Mouse (Mus musculus): ENCODE measurements around the gene Mto1. TPM values are rescaled to one million over a fixed set of nuclear protein-coding genes. Genes with fewer than 3 reads are reported as not detected.

The Mto1 gene
- 27.8 and 29.5 TPM in 2 replicates for total RNA-seq (2021)
- long read RNA-seq, experiment 1, transcript Mto1-201 (12 exons, 2,366 nt): major isoform, 26 of 34 reads
- long read RNA-seq, experiment 1, partial matches to known transcripts: 0 of 34 reads
- long read RNA-seq, experiment 1, other reads (novel, unspliced or antisense): 7 of 34 reads
- long read RNA-seq, experiment 2, transcript Mto1-201 (12 exons, 2,366 nt): major isoform, 19 of 22 reads
- long read RNA-seq, experiment 2, partial matches to known transcripts: 1 of 22 reads
- long read RNA-seq, experiment 2, other reads (novel, unspliced or antisense): 1 of 22 reads

GRCm38 (mm10) chr9:78447973-78448873 is at the start of gene Mto1, which contains the start of gene Gm17324:
TSS of gene Mto1 (plus strand) at chr9:78448208.
TSS of gene Gm17324 (minus strand) at chr9:78448786.
- peak; percentile 95 for DNase-seq

DNA sequence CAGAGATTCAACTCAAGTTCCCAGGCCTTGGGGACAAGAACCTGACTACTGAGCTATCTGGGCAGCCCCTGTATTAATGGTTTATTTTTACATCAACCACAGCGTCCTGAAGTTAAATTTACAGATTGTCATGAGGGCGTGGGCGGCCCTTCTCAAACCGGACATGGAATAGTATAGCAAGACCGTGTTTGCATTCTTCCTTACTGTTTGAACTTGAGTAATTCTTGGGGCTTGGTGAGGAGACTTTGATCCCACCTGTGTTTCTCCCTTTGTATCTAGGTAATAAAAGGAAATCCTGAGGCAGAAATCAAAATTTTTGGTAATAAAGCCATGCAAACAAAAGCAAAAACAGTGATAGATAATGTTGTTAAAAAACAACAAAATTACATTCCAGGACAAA is 47.4 kb upstream of the Mto1 start:
- DNase-seq: no peak

DNA sequence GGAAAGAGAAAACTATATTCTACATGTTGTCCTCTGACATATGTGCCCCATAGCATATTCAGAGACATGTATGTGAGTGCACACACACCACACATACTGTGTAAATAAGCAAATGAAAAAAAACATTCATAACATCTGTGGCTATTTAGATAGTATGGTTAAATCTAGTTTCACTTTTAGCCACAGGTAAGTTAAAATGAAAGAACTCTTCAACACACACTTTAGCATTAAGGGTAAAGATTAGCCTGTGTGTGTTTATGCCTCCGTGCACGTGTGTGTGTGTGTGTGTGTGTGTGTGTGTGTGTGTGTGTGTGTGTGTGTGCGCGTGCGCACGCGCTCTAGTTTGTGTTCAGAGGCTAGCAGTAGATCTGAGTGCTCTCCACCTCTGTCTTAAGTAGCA is 46.4 kb upstream of the Mto1 start:
- DNase-seq: no peak

DNA sequence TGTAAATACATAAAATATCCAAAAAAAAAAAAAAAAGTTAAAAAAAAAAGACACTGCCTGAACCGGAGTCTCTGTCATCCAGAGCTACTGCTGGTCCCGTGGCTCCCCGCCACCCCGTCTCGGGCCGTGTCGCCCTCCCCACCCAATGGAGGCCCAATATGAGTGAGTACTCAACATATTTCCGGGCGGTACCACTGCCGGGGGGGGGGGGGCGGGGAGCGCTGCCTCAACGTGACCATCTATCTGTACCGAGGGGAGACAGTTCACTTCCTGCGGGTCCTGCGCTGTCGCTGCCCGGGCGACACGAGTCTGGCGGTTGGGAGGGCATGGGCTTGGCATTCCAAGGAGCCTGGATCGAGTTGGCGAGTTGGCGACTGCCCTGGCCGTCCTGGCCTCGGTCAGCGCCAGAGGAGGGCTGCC is 20.6 kb upstream of the Mto1 start:
- peak; percentile 22 for DNase-seq

DNA sequence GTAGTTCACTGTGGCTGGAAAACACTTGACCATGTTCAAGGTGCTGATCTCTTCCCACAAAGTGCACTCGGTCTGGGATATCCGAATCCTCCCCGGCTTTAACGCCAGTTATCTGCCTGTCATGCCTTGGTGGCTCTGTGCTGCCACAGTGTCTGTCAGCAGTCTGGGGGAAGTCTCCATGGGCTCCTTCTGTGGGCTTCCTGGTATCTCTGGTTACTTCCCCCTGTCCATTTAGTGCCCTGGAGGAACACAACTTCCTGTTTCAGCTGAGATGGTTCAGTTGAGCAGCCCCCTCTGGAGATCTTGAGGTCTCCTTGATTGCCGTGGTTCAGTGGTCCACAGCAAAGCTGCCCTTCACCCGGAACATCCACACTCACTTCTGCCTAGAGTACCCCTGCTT is 19.8 kb upstream of the Mto1 start:
- DNase-seq: no peak

DNA sequence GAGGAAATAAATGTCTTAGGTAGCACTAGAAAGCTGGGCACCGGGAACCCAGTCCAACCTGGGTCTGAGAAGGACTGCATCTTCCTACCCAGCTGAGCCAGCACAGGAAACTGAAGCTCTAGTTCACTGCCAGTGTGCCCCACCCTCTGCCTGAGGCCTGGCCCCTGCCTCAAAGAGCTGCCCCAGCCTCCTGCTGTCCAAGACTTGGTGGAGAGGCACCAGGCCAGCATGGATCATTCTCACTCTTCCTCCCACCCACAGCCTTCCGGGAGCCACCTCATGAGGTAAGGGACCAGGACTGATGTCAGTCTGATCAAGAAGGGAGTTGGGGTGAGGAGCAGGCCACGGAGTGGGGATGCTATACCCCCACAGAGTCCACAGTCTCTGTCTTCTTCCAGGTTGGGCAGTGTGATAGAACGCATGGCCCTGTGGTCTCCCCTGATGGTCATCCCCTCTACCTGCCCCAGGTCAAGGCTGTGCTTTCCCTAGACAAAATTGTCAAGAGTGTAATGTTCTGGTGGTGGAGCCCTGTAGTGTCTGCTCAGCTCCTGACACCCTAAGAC is 19.1 kb upstream of the Mto1 start:
- no peak for DNase-seq

DNA sequence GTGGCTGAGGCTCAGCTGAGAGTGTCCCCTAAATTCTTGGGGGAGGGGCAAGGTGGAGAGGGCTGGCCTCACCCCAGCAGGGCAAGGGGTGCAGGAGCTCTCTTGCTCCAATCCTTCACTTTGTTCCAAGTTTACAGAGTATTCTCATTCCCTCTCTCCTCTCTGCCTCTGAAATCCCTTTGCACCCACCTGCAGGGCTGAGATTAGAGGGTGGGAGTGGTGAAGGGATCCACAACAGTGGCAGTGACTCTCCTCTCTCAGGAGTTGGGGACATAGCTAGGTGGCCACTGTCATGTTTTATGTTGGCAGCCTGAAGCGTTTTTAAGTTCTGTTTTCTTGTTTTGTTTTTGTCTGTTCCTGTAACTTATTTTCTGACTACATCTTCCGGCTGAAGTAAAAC is 18.5 kb upstream of the Mto1 start:
- DNase-seq: no peak

DNA sequence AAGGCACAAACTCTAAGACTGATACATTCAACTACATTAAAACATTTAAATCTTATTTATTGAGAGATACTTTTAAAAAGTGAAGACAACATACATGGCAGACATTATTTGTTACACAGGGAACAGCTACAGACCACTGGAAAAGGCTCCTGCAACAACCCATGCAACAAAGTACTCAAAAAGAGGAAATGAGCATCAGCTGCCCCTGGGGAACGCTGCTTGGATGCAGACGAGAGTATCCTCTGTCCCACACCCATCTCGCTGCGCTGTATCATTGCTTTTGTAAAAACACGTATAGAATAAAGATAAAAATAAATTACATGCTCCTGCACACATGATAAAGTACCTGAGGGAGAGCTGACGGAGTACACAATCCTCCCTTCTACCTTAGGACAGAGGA is 17.5 kb upstream of the Mto1 start:
- DNase-seq: no peak

DNA sequence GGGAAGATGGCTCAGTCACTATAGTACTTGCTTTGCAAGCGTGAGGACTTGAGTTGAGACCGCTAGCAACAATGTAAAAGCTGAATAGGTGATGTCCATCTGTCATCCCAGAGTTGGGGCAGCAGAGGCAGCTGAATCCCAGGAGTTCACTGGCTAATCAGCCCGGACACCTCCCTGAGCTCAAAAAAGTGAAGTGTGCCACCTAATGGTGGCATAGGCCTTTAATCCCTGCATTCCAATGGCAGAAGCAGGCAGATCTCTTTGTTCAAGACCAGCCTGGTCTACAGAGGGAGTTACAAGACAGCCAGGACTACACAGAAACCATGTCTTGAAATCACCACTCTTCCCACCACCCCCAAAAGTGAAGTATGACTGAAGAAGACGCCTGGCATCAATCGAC is 15.5 kb upstream of the Mto1 start:
- no peak for DNase-seq

DNA sequence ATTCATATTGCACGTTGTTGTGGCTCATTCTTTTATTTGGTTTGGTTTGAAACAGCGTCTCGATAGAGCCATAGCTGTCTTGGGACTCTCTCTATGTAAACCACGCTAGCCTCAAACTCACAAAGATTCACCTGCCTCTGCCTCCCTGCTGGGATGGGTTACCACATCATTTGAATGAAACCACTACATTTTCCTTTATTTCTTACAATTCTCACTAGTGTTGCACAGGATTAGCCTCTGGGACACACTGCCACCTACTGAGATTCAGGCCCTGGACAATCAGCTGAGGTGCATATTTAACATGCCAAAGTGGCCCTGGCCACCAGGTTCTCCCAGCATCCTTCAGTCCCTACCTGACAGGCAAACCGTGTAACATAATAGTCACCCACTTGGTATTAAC is 8.6 kb upstream of the Mto1 start:
- DNase-seq: no peak

DNA sequence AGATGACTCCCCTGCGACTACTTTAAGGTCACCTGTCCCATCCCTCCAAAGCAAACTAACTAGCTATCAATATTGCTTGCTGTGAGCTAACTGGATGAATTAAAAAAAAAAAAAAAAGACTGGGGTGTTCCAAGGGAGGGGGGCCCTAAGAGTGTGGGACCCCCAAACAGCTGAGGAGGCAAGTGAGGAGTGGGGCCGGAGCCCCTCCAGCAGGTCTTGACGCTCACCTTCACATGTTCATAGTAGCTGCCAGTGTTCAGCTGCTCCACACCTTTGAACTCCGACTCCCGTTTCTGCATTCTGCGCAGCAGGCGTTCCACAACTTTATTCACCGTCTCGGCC is 5.8 kb upstream of the Mto1 start:
- no peak for DNase-seq

DNA sequence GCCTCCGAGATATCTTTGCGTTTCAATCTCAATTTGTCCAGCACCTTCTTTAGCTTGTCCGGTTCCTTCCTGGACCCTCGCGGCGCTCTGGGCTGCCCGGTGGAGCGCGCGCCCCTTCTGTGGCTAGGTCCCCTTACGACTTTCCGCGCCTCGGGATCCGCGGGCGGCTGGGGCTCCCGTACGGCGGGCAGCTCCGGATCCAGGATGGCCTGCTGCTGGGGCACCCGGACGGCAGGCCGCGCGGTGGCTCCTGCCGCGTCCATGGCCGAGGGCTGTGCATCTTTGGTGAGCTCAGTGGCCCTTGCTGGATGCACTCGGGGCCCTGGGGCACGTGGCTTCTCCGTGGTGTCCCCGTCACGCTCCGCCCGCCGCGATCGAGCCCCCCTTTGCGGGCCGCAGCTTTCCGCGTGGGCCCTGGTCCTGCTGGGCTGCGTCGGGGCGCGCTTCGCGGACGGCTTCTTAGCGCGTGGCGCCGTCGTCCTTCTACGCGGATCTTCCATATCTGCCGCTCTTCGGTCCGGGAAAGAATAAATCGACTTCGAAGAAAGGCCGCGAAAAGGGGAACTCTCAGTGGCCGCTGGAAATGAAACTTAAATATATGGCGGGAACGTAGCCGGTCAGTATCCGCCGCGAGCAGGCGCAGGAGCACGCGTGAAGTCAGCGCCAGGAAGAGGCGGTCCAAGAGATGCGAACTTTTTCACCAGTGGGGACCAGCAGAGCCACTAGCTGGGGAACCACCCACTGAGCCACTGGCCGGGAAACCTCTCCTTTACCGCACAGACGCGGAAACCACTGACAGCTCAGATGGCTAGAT is 5.2 kb upstream of the Mto1 start, which contains the start of gene Cgas:
Gene Cgas, minus strand, starts transcription at position 659 of the 814 bp plus-strand sequence.
- peak; percentile 77 for DNase-seq

DNA sequence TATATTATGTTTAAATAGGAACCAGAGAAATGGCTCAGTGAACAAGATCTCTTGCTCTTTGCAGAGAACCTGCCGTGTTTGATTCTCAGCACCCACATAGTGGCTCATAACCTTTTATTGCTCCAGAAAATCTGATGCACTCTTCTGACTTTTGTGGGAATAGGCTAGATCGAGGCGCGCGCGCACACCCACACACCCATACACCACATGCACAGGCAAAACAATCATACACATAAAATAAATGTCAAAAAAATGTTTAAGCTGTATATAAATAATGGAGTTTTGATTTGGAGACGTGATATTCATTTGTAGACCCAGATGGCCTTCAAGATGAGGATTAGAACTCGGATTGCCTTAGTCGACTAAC is 419 bp upstream of the Mto1 start:
- DNase-seq: no peak

- no peak for DNase-seq
Measured at GRCm38 (mm10) chr9:78450404-78450803, 2.4 kb downstream of the Mto1 start.

GRCm38 (mm10) chr9:78451382-78451781 is 3.4 kb downstream of the Mto1 start:
- no peak for DNase-seq

- no peak for DNase-seq
Measured at GRCm38 (mm10) chr9:78457026-78457425, 9.0 kb downstream of the Mto1 start.

DNA sequence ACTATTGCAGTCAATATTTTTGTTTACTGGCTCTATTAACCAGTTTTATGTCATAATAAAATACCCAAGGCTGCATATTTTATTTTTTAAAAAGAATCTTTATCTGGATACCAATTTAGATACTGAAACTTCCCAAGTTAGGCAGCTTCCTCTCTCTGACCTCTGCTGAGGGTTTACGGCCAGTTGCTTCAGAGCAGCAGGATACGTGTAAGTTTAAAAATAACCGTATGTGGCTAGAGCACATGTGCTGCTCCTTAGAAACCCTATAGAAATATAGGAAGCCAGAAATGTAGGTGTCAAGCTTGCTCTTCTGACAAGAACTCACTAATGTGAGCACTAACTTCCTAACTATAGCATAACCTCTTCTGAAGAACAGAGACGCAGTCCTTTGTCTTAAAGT is 15.3 kb downstream of the Mto1 start:
- DNase-seq: no peak

DNA sequence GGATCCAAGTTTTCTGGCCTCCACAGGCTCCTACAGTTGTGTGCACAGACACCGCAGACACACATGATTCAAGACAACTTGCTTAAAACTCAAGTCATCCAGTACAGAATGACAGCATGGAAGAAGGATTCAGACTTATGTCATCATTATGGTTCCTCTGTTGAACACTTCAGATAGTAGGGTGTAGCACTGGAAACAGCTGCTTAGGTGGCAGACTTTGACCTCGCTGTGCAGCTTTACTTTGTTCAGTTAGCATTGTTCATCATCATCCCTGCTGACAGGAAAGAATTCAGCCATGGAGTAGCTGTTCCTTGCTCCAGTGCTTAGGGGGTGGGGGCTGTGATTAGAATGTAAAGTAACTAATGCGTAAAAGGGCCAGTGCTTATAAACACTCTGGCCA is 17.7 kb downstream of the Mto1 start:
- DNase-seq: no peak

DNA sequence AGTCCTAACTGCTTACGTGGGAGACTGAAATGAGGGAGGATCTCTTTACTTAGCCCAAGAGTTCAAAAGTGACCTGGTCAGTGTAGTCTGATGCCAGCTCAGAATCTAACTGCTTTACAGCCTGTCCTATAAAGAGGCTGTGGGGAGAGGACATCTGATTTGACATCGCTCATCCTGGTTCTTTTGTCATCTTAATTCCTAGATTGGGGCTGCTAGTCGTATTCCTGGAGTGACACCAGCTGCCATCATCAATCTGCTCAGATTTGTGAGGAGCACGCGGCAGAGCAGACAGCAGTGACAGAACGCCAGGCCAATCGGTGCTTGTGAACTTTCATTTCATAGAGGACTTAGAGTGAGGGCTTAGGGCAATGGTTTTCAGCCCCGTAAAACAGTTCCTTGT is 25.6 kb downstream of the Mto1 start:
- no peak for DNase-seq

DNA sequence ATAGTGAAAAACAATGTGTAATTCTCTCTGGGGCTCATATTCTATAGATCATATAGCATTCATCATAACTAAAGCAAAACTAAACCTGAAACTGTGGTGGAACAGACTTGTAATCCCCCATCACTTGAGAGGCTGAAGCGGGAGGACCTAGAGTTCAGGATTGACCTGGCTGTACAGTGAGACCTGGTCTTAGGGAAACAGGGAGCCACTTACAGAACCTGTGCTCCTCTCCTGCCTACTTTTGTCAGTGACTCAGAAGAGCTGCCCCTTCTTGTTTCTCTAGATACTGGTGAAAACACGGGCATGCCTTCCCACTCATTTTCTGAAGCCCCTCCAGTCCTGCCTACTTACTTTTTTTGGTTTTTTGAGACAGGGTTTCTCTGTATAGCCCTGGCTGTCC is 26.3 kb downstream of the Mto1 start:
- no peak for DNase-seq

DNA sequence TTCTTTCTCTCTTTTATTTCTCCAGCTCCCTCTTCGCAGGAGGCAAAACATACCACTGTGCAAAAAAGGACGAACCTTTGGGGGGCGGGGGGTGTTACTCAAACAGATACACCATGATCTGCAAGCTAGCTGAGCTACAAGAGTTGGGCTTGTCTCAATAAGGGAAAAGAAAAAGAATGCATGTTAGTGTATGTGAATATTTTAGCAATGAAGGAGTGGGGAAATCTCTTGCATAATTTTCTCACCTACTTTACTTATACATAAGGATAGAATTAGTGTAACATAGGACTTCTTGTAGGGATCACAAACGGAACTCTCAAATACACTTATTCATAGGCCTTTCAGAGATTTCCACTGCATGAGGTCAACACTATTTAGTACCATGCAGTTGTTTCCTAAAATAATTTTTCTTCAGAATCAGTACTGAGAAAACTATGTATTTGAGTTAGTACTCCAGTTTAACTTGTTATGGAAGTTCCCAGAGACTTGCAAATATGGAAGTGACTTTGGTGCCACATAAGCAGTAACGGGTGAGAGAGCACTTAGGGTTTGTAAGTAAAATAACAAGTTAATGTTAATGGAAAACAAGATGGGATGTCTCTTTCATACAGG is 26.9 kb downstream of the Mto1 start:
- DNase-seq: no peak

- DNase-seq: no peak
Measured at GRCm38 (mm10) chr9:78475383-78475780, 27.4 kb downstream of the Mto1 start.

Data from adrenal gland, postnatal 14 days (tissue).